Mouse (Mus musculus): Measurements from ENCODE around the gene Crlf1.

Gene Crlf1

DNA sequence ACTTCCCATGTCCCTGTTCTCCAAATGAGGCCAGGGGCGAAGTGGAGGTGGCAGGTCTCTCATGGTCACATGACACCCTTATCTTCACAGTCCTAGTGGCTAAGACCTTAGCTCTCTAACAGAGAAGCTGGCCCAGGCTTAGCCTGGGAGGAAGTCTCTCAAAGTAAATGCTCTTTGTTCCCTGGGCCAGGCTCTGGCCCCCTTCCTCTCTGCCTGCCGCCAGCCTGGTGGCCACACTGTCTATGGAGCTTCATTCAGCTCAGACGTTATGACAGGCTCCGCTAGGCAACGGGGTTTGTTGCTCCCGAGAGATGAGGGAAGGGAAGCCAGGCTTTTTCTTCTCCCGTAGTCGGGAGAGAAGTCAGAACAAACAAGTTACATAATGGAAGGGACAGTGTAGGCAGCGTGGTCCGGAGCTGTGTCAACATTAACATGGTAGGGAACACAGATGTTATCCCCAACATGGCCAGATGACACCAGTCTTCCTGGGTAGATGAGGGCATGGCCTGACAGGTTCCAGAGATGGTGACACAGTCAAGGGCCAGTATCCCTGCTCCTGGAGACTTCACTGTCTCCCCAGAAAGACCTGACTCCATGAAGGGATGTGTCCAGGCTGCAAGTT lies 23.6 kb upstream of the Crlf1 start:
- no peak for DNase-seq

DNA sequence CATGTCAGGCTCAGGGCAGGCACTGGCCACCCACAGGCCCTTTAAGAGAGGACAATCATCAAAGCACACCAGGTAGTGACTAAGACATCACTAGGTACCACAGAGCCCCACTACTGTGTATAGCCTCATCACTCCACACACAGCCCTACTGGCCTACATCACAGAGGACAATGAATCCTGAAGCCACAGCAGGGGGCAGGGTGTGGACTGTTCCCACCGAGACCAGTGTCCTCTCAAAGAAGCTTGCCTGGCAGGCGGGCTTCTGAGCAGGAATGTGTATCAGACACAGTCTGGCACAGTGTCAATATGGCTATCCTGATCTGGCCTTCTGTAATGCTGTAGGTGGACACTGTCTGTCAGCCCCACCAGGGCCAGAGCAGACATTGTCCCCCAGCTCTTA lies 23.0 kb upstream of the Crlf1 start:
- no peak for DNase-seq

DNA sequence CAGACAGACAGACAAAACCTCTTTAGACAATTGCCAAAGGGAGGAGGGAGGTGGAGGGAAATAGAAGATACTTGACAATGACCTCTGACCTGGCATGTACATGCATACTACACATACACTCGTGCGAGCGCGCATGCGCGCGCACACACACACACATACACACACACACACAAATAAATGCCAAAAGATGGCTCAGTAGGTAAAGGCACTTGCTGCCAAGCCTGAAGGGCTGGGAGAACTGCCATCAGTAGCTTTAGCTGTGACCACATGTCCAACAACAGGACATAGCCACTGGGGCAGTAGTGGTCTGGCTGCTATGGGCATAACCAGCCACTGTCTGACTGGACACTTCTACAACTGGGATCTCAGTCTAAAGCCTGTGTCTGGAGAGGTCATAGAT lies 21.1 kb upstream of the Crlf1 start:
- DNase-seq = no peak

DNA sequence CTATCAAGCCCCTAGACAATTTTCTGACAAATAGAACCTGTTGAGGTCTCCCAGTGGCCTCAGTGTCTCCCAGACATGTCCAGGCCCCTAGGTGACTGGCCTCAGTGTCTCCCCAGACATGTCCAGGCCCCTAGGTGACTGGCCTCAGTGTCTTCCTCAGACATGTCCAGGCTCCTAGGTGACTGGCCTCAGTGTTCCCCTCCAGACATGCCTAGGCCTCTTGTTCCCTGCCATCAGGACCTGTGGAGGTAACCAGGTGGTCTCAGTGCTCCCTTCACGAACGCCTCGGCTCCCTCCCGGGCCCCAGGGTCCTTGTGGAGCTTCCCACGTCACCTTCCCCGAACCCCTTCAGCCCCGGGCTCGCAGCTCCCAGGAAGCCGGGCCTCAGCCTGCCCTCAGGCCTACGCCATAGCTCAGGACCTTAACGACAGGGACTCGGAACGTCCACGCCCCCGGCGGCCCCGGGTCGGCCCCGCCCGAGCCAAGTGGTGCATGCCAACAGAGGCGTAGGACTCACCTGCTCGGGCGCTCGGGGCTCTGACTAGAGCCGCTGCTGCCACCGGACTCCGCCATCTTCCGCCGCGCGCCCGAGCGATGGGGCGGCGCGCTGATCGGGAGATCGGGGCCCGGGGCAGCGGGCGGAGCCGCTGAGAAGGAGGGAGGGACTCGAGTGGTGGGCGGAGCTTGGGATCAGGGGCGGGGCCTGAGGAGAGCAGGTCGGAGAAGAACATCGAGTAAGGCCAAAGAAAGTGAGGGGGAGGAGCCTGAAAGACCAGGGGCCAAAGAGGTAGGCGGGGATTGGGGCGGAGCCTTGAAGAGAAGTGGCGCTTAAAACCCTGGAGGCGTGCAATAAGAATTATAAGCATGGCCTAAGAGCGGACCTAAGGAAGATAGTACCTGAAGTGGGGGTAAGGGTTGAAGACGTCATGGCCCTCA lies 16.4 kb upstream of the Crlf1 start, which contains the start of gene Klhl26:
Klhl26 (minus strand) TSS at position 636 of the 936 bp plus-strand sequence.
- DNase-seq = peak; percentile 98

DNA sequence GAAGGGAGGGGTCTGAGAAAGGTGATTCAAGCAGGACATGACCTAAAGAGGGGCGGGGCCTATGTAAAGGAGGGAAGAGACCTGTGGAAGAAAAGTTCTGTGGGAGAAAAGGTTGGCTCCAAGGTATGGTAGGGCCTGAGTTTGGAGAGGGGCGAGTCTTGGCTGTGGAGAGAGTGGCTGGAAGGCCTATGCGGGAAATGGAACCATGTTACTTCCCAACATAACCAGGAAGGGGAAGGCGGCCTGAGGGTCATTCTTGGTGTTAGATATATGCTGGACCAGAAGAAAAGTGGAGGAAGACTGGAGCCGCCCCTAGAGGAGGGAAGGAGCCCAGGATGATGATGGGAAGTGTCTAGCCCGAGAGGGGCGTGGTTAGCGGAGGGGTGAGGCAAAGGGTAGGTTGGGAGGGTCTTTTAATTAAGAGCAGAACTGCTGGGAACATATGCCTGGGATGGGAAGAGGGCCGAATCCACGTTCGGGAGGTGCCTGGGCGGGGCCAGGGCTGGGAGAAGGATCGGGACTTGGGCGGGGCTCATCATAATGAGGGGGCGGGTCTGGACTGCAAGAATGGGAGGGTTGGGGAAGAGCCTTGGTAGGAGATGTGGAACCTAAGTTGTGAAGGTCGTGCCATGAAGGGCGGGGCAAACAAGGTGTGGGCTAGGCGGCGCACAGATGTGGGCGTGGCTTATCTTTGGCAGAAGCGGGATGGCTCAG lies 15.5 kb upstream of the Crlf1 start:
- peak; percentile 48 for DNase-seq

DNA sequence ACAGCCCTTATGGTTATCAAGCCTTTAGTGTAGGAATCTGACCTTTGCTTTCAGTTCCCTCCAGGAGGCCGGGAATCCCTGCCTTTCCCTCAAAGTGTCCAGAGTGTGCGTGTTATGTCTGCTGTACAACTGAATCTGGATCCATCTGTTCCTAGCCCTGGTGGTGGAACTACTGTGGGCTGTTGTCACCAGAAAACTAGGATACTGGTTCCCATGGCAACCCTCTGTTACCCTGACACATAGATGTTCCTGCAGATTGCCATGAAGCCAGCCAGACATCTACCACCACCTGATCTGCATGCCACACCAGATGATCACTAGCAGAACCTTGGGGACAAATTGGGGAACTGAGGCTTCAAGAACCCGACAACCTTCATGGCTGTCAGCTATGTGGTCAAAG lies 11.1 kb upstream of the Crlf1 start:
- no peak for DNase-seq

DNA sequence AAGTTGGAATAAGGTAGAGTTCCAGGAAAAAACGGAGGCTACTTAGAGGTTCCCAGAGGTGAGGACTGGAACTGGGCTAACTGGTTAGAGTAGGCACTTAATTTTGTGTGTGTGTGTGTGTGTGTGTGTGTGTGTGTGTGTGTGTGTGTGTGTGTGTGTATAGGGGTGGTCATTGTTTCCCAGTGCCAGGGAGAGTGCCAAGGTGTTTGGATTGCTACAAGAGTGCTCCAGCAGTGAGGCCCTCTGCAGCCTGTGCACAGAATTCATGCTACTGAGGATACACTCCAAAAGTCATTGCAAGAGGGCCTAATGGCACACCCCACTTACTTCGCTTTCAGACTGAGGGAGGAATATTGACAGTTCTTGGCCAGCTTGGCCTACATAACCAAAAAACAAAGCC lies 10.0 kb upstream of the Crlf1 start:
- peak; percentile 83 for DNase-seq

DNA sequence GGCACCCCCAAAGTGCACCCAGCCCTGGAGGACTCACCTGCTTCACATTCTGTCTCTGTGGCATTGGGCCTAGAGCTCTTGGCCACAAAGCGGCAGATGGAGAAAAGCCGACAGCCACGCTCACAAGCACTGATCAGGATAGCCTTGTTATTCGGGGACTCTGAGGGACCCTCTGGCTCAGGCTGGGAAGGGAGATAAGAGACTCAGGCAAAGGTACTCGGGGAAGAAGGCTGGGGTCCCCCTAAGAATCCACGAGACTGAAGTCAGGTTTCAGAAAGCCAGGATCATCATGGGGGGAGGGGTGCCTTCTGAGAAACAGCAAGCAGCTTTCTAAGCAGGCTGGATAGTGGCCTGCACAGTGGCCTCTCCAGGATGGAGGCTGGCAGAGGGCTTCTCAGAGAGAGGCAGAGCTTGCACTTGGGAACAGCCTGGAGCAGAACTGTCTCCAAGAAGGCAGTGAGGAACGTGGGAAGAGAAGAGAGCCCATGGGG lies 6.7 kb upstream of the Crlf1 start:
- DNase-seq = no peak

DNA sequence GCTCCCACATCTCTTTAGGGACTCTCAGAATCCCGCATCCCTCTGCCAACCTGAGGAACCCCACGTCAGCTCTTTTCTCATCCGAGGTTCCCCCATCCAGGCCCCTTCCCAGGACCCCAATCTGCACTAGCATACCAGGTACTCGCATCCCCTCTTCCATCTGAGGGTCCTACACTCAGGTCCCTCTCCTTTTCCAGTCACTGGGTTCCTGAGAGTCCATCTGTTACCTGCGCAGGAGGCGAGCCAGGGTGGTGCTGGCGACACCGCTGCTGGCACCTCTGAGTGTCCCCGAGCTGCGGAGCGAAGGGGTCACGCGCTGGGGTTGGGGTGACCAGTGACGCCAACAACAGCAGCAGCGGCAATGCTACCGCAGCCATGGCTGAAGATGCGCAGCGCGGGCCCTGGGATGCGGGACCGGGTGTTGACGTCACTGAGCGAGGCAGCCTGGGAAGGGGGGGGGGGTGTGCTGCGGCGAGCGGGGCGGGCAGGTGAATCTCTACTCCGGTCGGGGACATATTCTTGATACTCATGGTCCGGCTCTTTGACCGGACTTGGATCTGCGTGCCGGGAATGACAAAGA lies 5.9 kb upstream of the Crlf1 start, which contains the start of gene Tmem59l:
Tmem59l (minus strand) TSS at position 418 of the 580 bp plus-strand sequence.
- DNase-seq = no peak

DNA sequence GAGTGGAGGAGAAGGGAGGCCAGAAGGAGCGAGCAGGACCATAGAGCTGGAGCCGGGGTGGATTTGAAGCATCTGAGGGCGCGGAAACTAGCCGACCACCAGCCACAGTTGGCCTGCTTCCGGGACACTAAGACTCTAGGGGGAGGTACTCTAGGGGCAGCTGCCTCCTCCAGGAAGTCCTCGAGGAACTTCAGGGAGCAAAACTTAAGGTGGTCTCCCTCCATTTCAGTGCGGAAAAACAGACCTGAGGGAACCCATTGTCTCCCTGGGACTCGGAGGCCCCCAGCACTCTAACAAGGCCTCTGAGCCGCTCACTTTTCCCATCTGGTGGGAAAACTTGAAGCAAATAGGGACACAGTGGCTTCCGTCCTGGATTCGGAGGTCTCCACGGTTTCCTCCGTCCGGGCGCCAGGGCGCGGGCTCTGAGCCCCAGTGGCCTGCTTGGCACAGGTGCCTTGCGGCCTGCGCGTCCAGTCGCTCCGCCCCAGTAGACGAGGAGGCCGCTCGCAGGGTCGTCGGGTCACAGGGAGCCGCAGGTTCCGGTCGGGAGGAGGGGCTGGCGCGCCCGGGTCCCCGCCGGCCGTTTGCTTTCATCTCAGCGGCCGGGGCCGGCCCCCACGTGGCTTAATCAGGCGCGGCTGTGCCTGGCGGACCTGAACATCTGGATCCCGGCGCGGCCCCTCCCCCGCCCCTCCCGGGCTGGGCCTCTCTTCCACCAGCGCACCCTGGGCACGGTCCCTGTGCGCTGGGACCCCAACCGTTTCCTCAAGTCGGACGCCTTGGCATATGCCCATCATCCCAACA lies 4.8 kb upstream of the Crlf1 start:
- peak; percentile 65 for DNase-seq

DNA sequence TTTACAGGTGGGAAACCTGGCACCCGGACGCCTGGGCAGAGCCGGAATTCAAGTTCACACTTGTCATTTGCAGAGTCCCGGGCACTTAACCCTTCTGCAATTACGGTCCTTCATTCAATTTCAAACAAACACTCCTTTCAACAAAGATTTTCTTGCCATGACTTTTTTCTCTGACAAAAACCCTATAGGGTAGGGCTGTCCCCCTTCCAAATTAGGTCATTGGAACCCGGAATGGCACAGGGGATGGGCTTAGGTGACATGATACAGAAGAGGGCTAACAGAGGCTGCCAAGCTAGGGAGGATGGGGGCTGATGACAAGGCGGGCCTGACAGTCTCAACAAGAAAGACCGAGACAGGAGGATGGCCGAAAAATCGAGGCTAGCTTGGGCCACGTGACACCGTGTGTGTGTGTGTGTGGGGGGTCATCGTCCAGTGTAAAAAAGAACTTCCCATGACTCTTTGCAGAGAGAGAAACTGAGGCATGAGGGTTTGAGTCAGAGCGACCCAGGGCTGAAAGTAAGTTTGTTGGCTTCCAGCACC lies 4.0 kb upstream of the Crlf1 start:
- DNase-seq = no peak

DNA sequence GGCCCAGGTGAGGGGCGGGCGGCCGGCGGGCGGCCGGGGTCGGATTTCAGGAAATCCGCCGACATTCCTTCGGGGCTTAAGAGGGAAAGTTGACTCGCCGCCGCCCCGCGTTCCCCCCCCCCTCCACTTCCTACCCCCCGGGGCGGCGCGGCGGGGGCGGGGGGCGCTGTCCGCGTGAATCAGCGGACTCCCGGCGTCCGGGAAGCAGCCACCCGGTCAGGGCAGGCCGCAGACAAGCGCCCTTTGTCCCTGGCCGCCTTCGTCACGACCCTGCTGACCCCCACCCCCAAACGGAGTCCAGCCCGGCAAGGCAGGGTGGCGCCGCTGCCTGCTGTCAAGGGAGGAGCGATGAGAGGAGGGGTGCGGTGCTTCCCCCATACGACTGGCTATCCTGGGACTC lies 3.4 kb upstream of the Crlf1 start:
- no peak for DNase-seq

DNA sequence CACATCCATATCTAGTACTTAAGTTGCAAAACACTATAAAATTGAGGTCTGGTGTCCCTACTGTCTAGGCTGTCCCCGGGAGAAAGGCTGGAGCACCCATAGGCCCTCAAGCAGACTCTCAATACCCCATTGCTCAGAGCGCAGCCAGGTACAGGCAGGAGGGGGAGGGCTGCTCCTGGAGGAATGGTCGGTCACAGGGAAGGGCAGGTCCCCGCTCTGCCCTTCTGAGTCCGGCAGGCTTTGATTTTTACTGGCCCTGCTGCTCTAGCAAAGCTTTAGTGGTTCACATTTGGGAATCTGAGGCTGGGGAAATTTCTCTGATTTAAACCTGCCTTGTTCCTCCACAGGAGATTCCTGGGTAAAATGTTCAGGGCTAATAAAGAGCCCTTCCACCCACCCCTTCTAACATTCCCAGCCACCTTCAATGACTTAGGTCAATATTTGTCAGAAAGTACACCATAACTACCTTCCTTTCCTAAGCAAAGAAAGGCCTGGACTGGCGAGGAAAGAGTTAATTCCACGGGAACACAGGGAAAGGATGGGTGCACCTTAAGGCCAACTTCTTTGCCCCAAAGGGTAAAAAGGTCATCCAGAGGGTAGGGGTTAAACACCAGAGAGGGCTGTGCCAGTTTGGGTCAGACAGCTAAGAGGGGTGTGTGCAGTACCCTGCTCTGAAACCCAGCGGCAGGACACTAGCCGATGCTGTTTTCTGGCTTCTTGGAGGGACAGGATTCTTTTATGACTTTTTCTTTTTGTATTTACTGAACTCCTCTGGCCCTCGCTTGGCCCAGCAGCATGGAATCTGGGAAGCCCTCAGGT lies 2.7 kb upstream of the Crlf1 start:
- DNase-seq = peak; percentile 53

DNA sequence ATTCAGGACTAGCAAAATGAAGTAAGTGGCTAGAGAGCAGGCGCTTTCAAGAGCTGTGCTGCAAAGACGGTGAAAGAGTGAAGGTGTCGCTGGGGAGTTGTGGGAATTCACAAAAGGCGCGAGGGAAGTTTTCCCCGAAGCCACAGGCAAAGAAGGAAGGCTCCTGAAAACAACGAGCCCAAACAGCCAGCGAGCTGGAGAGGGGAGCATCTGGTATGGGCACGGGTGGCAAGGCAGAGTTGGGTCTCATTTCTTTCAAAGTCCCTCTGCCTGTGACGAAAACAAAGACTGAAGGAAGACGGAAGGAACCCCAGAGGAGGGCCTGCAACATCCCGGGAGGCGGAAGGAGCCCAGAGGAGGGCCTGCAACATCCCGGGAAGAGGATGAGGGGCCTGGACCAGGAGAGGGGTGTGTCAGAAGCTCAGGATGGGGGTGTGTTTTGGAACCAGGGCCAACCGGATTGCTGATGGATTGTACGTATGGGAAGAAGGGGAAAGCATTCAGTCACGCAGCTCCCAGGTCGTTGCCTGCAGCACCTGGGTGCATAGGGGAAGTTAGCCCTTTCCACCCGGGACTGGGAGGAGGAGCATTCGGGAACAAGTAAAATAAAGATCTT lies 2.0 kb upstream of the Crlf1 start:
- DNase-seq = no peak

DNA sequence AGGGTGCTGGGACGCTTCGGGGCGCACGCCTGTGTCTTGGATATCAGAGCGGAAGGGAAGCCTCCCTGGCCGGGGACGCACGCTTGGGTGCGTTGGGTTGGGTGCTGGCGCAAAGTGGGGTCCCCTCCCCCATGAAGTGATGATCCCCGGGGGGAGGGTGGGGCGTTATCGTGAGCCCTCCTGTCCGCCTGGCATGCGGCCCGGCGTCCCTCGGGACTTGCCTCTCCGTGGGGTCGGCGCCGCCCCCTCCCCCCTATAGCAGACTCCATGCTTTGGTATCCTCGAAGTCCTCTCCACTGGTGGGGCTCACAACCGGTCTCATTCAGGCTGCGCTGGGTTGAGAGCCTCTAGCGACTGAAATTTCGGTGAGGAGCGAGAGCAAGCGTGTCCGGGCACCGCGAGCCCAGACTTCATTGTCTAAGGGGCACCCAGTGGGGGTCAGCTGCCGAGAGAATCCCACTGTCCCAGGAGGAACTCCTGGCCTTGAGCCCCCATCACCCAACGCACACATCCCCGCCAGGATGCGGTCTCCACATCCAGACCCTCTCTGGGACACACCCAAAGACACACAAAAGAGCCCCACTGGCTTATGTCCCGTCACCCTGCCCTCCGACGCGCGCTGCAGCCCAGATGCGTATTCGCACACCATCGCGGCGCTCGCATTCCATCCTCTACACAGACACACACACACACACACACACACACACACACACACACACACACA lies 896 bp downstream of the Crlf1 start:
- no peak for DNase-seq

DNA sequence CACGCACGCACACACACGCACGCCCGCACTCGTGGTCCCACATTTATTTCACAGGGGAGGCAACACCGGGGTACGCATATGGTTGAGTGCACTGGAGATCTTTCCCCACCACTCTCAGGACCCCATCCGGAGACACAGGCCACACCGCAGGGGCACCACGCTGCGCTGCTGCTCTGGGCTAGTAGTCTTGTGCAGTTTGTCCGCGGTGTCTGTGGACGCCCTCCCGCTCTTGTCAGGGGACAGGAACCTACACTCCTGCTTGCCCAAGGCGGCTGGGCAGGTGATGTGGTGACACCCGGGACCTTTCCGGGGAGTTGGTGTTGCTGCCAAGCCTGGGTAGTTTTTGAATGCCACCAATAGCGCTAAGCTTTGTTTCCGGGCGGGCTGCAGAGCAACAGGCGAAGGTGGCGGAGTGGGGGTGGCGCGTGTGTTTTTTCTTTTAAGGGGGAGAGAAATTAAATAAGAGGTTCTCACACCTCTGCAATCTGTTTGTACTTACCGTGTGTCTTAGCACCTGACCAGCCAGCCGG lies 1.5 kb downstream of the Crlf1 start:
- DNase-seq = no peak

DNA sequence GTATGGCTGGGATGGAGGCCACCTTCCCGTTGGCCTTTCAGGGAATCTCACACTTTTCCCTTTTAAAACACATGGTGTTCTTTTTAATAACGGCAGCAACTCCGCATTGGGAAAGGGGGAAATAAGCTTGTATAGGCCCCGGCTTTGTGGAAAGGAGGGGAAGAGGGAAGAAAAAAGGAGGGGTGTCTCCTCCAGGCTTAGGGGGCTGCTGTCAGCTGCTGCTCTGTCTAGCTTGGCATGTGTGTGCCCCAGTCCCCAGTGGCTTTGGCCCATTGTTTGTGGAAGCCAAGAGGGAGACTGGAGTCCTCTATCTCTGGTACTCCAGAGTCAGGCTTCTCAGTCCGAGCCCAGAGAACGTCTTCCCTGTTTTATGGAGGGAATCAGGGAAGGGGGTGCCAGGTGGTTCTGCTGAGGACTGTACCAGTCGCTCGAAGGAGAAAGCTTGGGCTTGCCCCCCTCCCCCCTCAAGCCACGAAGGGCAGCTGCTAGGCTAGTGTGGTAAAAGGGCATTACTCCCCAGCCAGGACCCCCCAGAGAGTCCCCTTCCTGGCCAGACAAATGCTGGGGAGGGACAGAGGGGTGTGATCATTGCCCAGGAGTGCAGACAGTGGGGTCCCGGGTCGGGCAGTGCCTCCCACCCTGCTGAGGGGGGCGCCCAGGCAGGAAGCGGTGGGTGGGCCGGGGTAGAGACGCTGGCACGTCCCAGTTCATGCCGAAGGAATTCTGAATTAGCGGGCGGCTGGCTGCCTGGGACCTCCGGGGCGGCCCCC lies 2.2 kb downstream of the Crlf1 start:
- DNase-seq = no peak

DNA sequence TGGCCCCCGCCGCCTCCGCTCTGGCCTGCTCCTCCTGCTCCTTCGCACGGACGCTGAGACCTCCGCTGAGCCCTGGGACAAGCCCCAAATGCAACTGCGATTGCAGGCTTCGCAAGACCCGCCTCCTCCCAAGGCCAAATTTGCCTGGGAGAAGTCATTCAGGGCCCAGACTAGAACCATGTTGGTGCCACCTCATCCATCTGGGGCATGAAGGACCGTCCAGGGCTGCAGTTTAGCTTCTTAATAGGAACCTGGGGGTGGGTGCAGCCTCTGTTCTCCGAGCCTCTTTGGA lies 2.8 kb downstream of the Crlf1 start:
- no peak for DNase-seq

All from lung, postnatal 36 days (tissue).